Mouse (Mus musculus): ENCODE data around the gene Arl14ep. TPM values are rescaled to one million over a fixed set of nuclear protein-coding genes. Genes with fewer than 3 reads are reported as not detected.

Gene Arl14ep
- total RNA-seq (2014; rRNA removed) (11.1 and 15.0 TPM in 2 replicates), polyA plus RNA-seq (2012; rRNA removed) (2.7 and 2.9 TPM in 2 replicates)

GRCm38 (mm10) chr2:106973959-106974639 is at the start of gene Arl14ep:
Gene Arl14ep (minus strand): TSS chr2:106974424.
- H3K79me2 ChIP-seq (ENCODE audit: control insufficient read depth, insufficient read depth, low read length), result peaks cover 5% of the 10 kb centered on the region; the same call in 1 of the 2 replicates
- H3K9ac ChIP-seq (ENCODE audit: low read depth, low read length), result peak within 1 kb of the TSS; percentile 88
- peak; percentile 71 for DNase-seq (ENCODE audit: extremely low read depth, low read depth, low spot score)
- TF ChIP-seq POLR2A (IDR thresholded peaks at IDR 0.05; ENCODE audit: extremely low read depth, insufficient read depth, low read length) (peak; percentile 65), CTCF (IDR thresholded peaks at IDR 0.05; ENCODE audit: low read depth, low read length) (no peak)
- H3K4me1 ChIP-seq (ENCODE audit: control insufficient read depth, insufficient read depth, low read length), result peaks cover 7% of the 10 kb centered on the region
- 2% methylated on average over 36 of the region's 36 CpGs for WGBS
- peaks cover 2% of the 10 kb centered on the region; the same call in 1 of the 2 replicates for H3K36me3 ChIP-seq (ENCODE audit: control insufficient read depth, insufficient read depth, low read length)
- peak within 1 kb of the TSS; percentile 82 for H3K4me3 ChIP-seq (ENCODE audit: insufficient read depth, low read depth, low read length)
- H3K27me3 ChIP-seq (ENCODE audit: control insufficient read depth, insufficient read depth, low read length), result no peaks in the 10 kb centered on the region
- H3K27ac ChIP-seq (replicated peaks; ENCODE audit: insufficient read depth, low read depth, low read length), result peak within 1 kb of the TSS; percentile 24; the same call in 1 of the 2 replicates

DNA sequence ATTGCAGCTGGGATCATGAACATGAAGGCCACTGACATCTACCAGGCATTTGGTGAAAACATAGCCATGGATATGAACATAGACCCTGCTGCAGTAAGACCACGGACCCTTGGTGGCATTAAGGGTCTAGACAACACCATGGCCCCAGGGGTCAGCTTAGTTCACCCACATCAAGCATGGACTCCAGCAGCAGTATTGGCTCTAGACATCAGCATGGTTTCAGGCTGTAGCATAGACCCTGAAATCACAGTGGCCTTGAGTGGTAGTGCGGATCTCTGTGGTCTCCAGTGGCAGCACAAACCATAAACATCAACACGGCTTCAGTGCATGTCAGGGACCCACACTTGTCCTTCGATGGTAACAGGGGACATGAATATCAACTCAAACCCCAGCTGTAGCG is 48.5 kb upstream of the Arl14ep start:
- Histone ChIP-seq H3K4me3 (ENCODE audit: insufficient read depth, low read depth, low read length) (no peak overlapping the region), H3K9ac (ENCODE audit: low read depth, low read length) (no peak overlapping the region), H3K36me3 (ENCODE audit: control insufficient read depth, insufficient read depth, low read length) (no peaks in the 10 kb centered on the region), H3K4me1 (ENCODE audit: control insufficient read depth, insufficient read depth, low read length) (no peaks in the 10 kb centered on the region), H3K27ac (replicated peaks; ENCODE audit: insufficient read depth, low read depth, low read length) (no peak overlapping the region), H3K27me3 (ENCODE audit: control insufficient read depth, insufficient read depth, low read length) (no peaks in the 10 kb centered on the region), H3K79me2 (ENCODE audit: control insufficient read depth, insufficient read depth, low read length) (no peaks in the 10 kb centered on the region)
- TF ChIP-seq CTCF (IDR thresholded peaks at IDR 0.05; ENCODE audit: low read depth, low read length) (no peak), POLR2A (IDR thresholded peaks at IDR 0.05; ENCODE audit: extremely low read depth, insufficient read depth, low read length) (no peak)
- WGBS, result 91% methylated on average over 5 of the region's 5 CpGs
- no peak for DNase-seq (ENCODE audit: extremely low read depth, low read depth, low spot score)

DNA sequence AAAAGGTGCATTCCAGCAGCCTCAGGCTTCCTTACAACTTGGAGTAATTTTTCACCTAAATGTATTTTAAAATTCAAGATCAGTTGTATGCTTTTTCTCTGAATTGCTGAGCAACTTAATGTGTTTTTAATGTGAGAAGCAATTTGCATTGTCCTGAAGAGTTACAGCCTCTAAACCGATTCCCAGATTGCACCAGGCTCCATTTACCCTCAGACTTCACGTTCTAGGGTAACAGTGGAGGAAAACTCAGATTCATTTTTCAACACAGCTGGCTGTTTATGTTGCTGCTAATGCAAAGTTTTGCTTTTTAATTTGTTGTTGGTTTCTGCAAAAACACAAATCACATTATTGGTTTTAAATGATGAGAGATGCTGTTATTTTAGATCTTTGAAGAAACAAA is 45.1 kb upstream of the Arl14ep start:
- 75% methylated on average over 2 of the region's 2 CpGs for WGBS
- DNase-seq (ENCODE audit: extremely low read depth, low read depth, low spot score), result no peak
- H3K9ac ChIP-seq (ENCODE audit: low read depth, low read length), result no peak overlapping the region
- H3K27ac ChIP-seq (replicated peaks; ENCODE audit: insufficient read depth, low read depth, low read length), result no peak overlapping the region
- H3K4me1 ChIP-seq (ENCODE audit: control insufficient read depth, insufficient read depth, low read length), result no peaks in the 10 kb centered on the region
- no peaks in the 10 kb centered on the region for H3K27me3 ChIP-seq (ENCODE audit: control insufficient read depth, insufficient read depth, low read length)
- H3K79me2 ChIP-seq (ENCODE audit: control insufficient read depth, insufficient read depth, low read length), result no peaks in the 10 kb centered on the region
- H3K36me3 ChIP-seq (ENCODE audit: control insufficient read depth, insufficient read depth, low read length), result no peaks in the 10 kb centered on the region
- H3K4me3 ChIP-seq (ENCODE audit: insufficient read depth, low read depth, low read length), result no peak overlapping the region
- TF ChIP-seq POLR2A (IDR thresholded peaks at IDR 0.05; ENCODE audit: extremely low read depth, insufficient read depth, low read length), result no peak
- TF ChIP-seq CTCF (IDR thresholded peaks at IDR 0.05; ENCODE audit: low read depth, low read length), result no peak

DNA sequence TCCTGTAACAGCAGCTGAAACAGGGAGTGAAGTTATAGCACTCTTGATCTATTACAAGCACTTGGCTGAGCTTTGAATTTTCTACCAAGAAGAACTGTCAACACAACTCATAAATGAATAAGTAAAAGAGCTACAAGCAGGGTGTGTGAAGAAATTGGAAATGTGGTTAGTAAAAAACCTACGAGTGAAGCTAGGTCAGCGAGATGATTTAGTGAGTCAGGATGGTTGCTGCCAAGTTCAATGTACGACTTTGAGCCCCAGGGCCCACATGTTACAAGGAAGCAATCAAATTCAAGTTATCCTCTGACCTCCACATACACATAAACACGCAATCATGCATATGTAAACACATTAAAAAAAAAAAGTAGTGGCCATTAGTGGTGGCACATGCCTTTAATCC is 38.9 kb upstream of the Arl14ep start:
- no peaks in the 10 kb centered on the region for H3K79me2 ChIP-seq (ENCODE audit: control insufficient read depth, insufficient read depth, low read length)
- H3K4me3 ChIP-seq (ENCODE audit: insufficient read depth, low read depth, low read length), result no peak overlapping the region
- no peaks in the 10 kb centered on the region for H3K4me1 ChIP-seq (ENCODE audit: control insufficient read depth, insufficient read depth, low read length)
- no peaks in the 10 kb centered on the region for H3K36me3 ChIP-seq (ENCODE audit: control insufficient read depth, insufficient read depth, low read length)
- DNase-seq (ENCODE audit: extremely low read depth, low read depth, low spot score), result no peak
- H3K27me3 ChIP-seq (ENCODE audit: control insufficient read depth, insufficient read depth, low read length), result no peaks in the 10 kb centered on the region
- H3K27ac ChIP-seq (replicated peaks; ENCODE audit: insufficient read depth, low read depth, low read length), result no peak overlapping the region
- no peak for TF ChIP-seq CTCF (IDR thresholded peaks at IDR 0.05; ENCODE audit: low read depth, low read length)
- no peak overlapping the region for H3K9ac ChIP-seq (ENCODE audit: low read depth, low read length)
- 68% methylated on average over 4 of the region's 4 CpGs for WGBS

DNA sequence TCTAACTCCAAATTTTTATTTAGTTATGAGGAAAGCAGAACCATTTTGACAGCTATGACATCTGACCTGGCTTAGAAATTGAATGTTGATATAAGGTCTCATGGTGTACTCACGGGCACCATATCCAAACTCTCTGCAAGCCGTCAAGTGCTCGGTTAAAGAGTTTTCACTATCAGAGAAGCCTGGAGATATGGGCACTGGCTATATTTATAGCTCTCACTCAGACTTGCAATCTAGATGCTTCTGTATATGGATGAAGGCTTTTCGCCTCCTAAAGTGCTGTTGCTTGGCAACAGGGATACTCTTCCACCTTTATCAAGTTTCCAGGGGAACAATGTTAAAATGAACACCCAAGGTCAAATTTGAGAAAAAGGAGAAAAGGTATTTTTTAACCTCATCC is 38.1 kb upstream of the Arl14ep start:
- TF ChIP-seq POLR2A (IDR thresholded peaks at IDR 0.05; ENCODE audit: extremely low read depth, insufficient read depth, low read length) (no peak), CTCF (IDR thresholded peaks at IDR 0.05; ENCODE audit: low read depth, low read length) (no peak)
- Histone ChIP-seq H3K27me3 (ENCODE audit: control insufficient read depth, insufficient read depth, low read length) (no peaks in the 10 kb centered on the region), H3K79me2 (ENCODE audit: control insufficient read depth, insufficient read depth, low read length) (no peaks in the 10 kb centered on the region), H3K27ac (replicated peaks; ENCODE audit: insufficient read depth, low read depth, low read length) (no peak overlapping the region), H3K9ac (ENCODE audit: low read depth, low read length) (no peak overlapping the region), H3K4me1 (ENCODE audit: control insufficient read depth, insufficient read depth, low read length) (no peaks in the 10 kb centered on the region), H3K4me3 (ENCODE audit: insufficient read depth, low read depth, low read length) (no peak overlapping the region), H3K36me3 (ENCODE audit: control insufficient read depth, insufficient read depth, low read length) (no peaks in the 10 kb centered on the region)
- 86% methylated on average over 4 of the region's 4 CpGs for WGBS
- DNase-seq (ENCODE audit: extremely low read depth, low read depth, low spot score), result no peak

- Histone ChIP-seq H3K9ac (ENCODE audit: low read depth, low read length) (no peak overlapping the region), H3K36me3 (ENCODE audit: control insufficient read depth, insufficient read depth, low read length) (no peaks in the 10 kb centered on the region), H3K79me2 (ENCODE audit: control insufficient read depth, insufficient read depth, low read length) (no peaks in the 10 kb centered on the region), H3K4me3 (ENCODE audit: insufficient read depth, low read depth, low read length) (no peak overlapping the region), H3K27ac (replicated peaks; ENCODE audit: insufficient read depth, low read depth, low read length) (no peak overlapping the region), H3K4me1 (ENCODE audit: control insufficient read depth, insufficient read depth, low read length) (no peaks in the 10 kb centered on the region), H3K27me3 (ENCODE audit: control insufficient read depth, insufficient read depth, low read length) (no peaks in the 10 kb centered on the region)
- 78% methylated on average over 6 of the region's 6 CpGs for WGBS
- TF ChIP-seq CTCF (IDR thresholded peaks at IDR 0.05; ENCODE audit: low read depth, low read length) (no peak), POLR2A (IDR thresholded peaks at IDR 0.05; ENCODE audit: extremely low read depth, insufficient read depth, low read length) (no peak)
- DNase-seq (ENCODE audit: extremely low read depth, low read depth, low spot score), result no peak
These were observed 35.9 kb upstream of the Arl14ep start for GRCm38 (mm10) chr2:107010160-107010559.
